Mouse (Mus musculus): ENCODE data around the gene Itpr3. TPM values are rescaled to one million over a fixed set of nuclear protein-coding genes. Genes with fewer than 3 reads are reported as not detected.

Itpr3 gene
- total RNA-seq, 2 experiments from 2014 or later, result 2.8 to 3.0 TPM

DNA sequence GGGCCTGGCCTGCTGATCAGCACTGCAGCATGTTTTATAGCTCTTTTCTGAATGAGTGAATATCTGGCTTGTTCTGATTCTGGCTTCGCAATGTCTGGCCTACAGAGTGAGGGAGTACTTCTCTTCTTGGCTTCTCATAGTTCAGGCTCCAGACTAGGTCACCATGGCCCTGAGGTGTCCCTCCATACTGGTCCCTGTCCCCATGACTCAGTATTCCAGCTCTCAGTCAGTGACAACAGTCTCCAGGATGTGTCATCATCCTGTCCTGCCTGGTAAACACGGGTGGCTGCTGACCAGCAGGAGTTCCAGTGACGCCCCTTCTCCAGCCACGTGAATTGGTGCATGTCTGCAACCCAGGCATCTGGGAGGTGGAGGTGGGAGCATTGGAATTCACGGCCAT is 114.0 kb downstream of the Itpr3 start:
- no peak for DNase-seq (ENCODE audit: low spot score in 2 of 2)

Small RNA genes within 50 kb of the gene (microRNA-seq; reads per million reads assigned to microRNA genes)
- gene Mir7677, result 0 reads per million in 2 experiments

Other genes with a start within 250 kb of the Itpr3 start
- gene Nkx2-5, start 212.3 kb upstream of the Itpr3 start, total RNA-seq (2021), result not detected
- gene Kifc5b, start 140.2 kb upstream of the Itpr3 start, total RNA-seq (2021), result 1 to 10 TPM; 3.4 to 3.7 TPM
- 10 to 100 TPM; 39.5 to 46.7 TPM for gene Phf1, start 124.3 kb upstream of the Itpr3 start, total RNA-seq (2021)
- 100 to 1,000 TPM in 1 of 2 experiments, 10 to 100 TPM in 1; 97.8 to 103 TPM for gene Cuta, start 117.7 kb upstream of the Itpr3 start, total RNA-seq (2021)
- 100 to 1,000 TPM; 348 to 362 TPM for gene Syngap1, start 116.1 kb upstream of the Itpr3 start, total RNA-seq (2021)
- gene Zbtb9, start 84.1 kb upstream of the Itpr3 start, total RNA-seq (2021), result 10 to 100 TPM; 16.2 to 16.4 TPM
- gene Bak1, start 28.3 kb upstream of the Itpr3 start, total RNA-seq (2021), result 10 to 100 TPM; 12.0 to 13.0 TPM
- 100 to 1,000 TPM; 242 to 270 TPM for gene Uqcc2, start 76.6 kb downstream of the Itpr3 start, total RNA-seq (2021)
- gene Ip6k3, start 110.5 kb downstream of the Itpr3 start, total RNA-seq (2021), result under 1 TPM; 0.60 to 0.70 TPM
- 10 to 100 TPM; 38.8 to 46.6 TPM for gene Lemd2, start 147.2 kb downstream of the Itpr3 start, total RNA-seq (2021)

All from left cerebral cortex, adult 18-20 months (tissue).